Mouse (Mus musculus) urinary bladder, postnatal 36 days (tissue): Measurements from ENCODE around the gene Otud7b.

Experiments
- DNase-seq, 2 experiments: peaks; one replicate each; pipeline ENCODE4 v3.0.0; 2022; ENCODE audit warnings: low spot score in 2 of 2, mixed read lengths in 1 of 2

The Otud7b gene

DNA sequence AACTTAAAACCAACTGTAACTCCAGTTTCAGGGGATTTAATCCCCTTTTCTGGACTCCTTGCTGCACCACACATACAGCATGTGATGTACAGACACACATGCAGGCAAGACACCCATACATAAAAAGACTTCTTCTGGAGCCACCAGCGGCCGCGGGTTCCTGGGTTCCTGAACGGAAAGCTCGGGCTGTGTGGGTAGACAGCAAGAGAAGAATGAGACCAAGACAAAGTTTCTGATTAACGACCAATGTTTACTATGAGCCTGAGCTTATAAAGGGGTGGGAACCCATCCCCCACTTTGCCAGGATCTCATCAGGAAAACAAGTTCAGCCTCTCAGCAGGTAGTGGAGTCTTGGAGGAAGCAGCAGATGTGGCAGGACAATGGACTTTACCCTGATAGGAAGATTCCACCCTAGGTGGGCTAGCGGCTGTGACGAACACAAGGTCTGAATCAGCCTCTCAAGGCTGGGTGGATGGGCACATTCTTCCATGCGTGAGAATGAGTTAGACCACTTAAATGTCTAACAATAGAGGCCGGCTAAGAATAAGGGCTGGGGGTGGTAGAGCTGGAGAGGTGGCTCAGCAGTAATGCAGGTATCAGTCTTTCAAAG lies 20.1 kb upstream of the Otud7b start:
- no peak for DNase-seq

DNA sequence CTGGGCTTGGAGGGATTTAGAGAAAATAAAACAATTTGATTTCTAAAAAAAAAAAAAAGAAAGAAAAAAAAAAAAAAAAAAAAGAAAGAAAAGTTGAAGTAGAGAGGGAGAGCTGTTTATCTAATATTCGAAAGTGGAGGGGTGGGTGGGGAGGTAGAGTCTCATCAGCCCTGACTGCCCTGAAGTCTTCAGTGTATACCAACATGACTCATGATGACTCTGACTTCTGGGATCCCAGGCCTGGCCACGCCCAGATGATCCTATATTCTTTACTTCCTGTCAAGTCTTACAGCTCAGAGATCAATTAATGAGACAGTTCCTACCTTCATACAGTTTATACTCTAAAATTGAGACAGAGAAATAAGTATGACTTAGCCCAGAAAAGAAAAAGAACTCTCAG lies 17.1 kb upstream of the Otud7b start:
- no peak for DNase-seq

DNA sequence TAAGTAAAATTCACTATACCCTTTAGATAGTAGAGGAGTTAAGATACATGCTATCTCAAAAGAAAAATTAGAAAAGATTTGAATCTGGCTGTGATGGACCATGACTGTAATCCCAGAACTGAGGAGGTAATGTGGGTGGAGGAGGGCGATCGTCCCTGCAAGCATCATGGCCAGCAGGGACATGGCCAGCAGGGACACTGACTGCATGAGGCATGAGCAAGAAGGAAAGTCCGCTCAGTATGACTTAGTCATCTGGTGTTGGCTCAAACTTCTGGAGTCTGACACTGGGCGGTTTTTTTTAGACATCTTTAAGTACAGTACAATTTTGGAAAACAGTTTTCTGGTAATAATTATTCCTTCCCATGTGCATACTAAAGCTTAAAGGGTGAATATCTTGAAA lies 16.5 kb upstream of the Otud7b start:
- DNase-seq, result no peak

DNA sequence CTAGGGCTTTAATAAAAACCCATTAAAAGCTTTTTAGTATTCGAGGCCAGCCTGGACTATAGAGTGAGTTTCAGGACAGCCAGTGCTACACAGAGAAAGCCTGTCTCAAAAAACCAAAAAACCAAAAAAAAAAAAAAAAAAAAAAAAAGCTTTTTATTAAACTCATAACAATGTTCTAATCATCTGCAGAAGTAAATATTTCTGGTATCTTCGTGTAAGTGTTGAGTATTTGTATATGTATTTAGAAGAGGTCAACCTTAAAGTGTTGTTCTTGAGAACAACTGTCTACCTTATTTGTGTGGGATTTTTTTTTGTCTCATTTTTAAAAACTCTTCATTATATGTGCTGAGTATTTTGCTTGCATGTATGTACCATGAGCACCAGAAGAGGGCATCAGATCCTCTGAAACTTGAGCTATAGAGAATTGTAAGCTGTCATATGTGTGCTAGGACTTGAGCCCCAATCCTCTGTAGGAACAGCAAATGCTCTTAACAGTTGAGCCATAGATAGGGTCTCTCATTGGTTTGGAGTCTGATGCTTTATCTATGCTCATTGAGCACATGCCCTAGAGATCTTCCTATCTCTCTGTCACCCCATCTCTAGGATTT lies 14.3 kb upstream of the Otud7b start:
- DNase-seq, result no peak

DNA sequence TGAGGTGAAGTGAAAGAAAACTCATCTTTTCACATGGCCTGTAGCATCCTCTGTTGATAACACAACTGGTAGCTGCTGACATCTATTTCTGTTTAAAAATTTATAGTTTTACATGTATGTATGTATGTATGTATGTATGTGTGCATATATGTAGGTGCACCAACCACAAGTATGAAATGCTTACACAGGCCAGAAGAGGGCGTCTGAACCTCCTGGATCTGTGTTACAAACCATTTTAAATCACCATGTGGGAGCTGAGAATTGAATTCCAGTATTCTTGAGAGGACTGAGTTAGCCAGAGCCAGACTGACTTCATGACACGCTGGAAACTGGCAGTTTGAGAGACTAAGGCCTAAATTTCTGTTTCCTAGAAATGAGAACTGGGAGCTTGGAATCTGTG lies 13.2 kb upstream of the Otud7b start:
- no peak for DNase-seq

DNA sequence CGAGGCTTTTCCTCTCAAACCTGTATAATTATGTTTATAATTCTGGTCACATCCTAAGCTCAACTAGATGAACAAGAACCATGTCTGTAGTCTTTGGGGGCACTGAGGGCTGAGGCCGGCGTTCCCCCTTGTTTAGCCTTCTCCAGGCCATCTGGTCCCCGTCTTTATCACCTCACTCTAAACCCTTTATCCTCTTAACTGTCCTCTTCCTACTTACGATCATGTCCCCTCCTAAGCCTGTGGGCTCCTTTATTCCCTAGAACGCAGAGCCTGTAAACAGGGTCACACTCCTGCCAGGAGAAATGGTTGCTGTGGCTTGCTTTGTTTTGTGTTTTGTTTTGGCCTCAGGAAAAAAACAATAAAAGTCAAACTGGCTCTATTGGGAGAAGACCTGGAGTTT lies 12.4 kb upstream of the Otud7b start:
- no peak for DNase-seq

DNA sequence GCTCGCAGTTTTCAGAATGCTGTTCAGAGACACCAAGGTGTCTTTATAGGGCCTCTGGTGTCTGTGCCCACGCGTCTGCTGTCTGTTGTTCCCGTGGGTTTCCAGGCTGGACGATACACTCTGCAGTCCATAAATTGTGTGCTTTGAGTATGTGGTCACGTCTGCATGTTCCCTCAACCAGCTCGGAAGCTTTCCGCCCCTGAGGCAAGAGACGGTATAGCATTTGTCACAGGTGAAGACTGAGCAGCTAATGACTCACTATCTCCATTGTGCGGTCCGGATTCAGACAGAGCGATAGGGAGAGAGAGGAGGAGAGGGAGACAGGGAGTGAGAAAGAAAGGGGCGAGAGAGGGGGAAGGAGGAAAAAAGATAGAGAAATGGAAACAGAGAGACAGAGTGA lies 10.8 kb upstream of the Otud7b start:
- no peak for DNase-seq

DNA sequence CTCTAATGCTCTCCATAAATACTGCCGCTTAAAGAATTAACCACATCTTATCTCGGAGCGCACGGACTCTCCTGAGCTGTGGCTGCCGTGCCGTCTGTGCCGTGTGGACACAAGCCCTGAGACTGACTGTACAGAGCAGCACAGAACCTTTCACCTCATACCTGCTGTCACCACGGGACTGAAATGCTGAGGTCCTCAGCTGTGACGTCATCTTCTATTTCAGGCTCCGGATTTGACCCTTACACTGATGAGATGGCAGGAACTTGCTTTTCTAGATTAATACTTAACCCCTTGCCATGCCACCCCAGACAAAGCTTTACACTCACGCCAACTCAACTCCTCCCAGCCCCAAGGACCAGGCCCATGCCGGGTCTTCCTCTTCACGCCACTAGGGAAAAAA lies 10.1 kb upstream of the Otud7b start:
- DNase-seq, result peak in 1 of 2 experiments; percentile 10

DNA sequence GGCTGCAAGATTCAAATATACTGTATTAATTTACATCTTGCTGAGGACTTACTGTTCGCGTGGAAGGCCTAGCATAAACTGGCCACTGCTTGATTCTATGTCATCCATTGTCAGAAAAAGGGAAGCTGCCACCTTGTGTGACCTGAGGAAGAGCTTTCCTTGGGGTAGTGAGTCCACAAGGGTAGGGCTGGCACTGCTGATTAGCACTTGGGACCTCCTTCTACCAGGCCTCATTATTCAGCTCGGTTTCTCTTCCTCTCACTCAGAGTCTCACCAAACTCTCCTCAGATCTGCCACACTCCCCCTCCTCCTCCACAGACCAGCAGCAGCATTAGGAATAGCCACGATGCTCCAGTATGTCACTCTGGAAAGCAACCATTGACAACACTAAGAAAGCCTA lies 6.2 kb upstream of the Otud7b start:
- DNase-seq, result no peak

DNA sequence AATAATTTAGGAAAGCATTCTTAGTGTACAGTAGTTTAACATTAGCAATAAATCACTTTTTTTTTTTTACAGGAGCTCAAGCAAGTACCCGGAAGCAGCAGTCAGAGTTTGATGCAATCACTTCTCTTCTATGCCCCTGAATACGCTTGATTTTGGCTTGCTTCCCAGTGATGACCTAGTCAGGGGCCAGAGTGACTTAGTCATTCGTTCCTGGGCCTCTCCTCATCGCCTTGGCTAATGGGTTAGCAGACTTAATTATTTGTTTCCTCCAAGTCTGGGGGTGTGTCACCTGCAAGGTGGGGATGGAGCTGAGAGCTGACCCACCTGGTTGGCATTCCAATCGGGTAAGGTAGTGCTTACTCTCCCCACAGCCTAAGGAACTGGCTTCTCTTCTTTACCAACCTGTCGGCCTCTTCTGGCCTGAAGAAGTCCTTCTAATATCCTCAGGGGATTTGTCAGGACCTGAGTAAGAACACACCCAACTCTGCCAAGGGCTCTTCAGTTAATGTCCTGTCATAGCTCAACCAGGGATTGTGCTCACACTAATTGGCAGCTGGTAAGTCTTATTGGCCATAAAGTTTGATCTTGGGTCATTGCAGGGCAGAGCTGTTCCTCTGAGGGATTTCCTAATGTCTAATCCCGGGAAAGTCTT lies 5.6 kb upstream of the Otud7b start:
- DNase-seq, result peak; percentile 75 to 80

DNA sequence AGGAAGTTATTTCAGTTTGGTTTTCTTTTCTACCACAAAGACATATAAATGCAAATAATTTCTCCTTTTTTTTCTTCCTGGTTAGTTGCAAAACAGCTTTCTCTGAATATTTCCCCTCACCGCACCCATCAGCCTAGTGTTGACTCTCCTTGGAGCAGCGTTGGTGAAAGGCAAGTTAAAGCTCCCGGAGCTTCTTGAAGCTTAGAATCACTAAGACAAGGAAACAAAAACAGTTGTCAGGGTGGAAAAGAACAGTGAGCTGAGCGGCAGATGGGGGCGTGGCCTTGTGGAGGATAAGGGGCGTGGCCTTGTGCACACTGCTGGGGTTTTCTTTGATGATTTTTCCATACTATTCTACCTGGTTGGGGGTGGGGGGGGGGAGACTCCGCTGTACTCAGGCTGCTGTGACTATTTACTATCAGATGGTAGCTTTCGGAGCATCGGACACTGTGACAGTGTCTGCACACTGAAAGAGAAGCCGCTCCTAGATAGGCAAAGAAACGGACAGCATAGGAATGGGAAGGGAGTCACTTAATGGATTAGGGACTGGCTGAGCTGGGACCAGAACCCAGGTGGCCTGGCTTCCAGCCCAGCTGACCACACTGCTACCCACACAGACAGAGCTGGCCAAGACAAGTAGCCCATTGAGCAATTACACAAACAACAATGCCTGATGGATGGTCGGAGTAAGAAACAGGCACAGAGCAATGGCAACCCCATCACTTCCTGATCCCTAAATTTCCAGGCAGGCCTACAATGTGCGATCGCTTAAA lies 2.0 kb upstream of the Otud7b start:
- peak in 1 of 2 experiments; percentile 29 for DNase-seq

DNA sequence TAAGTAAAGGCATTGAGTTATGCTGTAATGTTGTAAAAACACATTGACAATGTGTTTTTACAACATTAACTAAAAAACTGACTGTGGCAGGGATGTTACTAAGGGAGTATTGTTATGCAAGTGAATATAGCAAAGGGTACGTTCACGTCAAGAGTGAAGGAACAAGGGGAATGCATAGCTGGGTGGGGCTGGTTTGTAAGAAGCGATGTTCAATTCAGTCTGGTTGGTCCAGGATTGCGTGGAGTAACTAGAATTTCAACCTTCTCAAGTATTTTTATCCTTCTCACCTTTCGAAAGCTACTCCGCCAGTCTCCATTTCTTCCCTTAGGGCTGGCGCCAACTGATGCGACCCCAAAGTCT lies 446 bp upstream of the Otud7b start:
- DNase-seq, result no peak

DNA sequence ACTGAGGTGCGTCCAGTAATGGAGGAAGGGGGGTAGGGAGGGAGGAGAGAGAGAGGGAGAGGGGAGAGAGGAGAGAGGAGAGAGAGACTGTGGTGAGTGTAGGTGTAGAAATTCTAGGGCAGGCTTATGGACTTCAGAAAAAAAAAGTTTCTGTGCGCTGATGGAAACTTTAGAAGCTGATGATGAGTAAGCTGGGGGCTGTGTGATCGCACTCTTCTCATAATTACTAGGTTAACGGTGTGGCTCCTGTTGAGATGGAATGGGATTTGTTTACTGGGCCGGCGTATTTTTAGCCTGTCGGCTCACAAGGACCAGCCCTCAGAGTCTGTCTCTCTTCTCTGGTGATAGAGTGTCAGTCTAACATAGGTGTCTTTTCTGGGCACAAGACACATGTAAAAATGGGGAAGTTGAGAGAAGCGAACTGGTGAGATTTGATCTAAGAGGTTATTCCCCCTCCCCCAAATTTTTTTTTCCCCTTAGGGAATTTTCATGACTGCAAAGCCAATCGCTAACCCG lies 963 bp downstream of the Otud7b start:
- no peak for DNase-seq

DNA sequence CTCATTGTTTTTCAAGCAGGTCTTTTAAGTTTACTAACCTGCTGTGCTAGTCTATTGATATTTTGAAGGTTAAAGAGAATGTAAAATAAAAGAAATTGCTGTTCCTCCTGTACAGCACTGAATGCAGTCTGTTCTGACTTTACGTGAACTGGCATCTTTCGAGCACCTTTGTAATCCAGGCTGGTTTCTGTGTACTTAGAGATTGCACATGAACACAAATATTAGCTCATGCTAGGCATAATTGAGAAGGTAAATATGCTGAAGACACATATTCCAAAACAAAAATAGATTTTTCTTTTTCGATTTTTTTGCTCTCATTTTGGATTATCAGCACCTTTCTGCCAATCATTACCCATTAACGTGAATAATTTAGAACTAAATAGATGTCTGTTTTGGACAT lies 1.8 kb downstream of the Otud7b start:
- no peak for DNase-seq

DNA sequence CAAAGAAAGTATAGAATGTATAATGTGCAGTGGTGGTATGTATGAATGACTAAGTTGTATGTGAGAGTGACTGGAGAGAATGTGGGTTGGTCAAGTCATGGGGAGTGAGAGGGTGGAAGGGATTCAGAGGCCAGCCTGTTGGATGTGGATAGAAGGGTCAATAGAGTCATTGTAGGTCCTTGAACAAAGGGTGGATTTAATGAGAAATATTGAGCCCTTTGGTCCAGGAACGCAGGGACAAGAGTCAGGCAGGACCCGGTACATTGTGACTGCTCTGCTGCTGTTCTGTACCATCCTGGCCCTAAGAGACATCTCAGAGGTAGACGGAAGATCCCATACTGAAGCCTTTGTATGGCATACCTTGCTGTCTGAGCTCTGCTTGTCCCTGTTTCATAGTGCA lies 4.0 kb downstream of the Otud7b start:
- no peak for DNase-seq

DNA sequence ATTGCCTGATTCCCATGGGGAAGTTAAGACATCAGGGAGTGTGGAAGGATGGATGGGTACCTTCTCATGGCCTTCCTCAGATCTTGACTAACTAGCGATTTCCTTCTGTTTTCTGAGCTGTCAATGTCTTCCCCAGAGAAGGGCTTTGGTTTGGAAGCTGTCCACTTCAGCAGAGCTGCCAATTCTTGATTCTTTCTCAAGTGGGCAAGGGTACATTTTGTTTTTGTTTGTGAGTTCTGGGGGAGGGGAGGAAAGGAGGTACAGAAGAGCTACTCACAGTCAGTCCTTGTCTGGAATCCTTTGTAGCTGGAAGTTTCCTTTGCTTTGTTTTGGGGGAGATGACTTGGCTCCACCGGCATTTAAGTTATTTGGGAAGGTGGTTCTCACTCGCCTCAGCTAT lies 8.9 kb downstream of the Otud7b start:
- peak in 1 of 2 experiments; percentile 27 for DNase-seq

DNA sequence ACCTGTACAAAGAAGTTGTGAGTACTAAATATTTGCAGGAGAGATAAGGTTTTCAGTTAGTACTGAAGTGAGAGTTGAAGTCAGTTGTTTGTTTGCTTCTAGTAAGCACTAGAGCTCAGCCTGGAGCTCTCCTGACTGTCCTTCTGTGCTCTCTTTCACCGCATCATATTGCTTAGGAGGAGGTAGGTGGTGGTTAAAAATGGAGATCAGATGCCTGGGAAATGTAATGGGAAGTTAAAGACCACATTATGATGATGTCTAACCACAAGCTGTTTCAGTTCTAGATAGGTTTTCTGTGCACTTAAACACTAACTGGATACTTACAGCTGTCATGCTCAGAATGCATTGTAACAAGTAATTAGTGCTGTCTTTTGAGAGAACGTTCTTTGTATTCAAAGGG lies 13.8 kb downstream of the Otud7b start:
- DNase-seq, result no peak

DNA sequence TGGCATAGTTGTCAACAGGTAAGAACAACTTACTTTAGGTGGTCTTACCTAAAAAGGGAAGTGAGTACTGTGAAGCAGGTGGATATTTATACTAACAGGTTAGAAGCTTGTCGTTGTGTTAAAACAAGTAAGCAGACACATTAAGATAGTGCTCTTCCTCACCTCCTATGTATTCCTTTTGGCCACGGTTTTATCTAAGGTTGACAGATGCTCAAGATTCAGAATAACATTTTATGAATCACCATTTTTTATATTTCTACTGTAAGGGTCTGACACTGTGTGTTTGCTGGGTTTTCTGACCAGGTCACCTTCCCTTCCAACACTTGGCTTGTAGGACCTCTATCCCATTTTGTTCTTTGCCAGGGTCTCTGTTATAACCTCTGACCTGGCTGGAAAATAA lies 14.4 kb downstream of the Otud7b start:
- no peak for DNase-seq

DNA sequence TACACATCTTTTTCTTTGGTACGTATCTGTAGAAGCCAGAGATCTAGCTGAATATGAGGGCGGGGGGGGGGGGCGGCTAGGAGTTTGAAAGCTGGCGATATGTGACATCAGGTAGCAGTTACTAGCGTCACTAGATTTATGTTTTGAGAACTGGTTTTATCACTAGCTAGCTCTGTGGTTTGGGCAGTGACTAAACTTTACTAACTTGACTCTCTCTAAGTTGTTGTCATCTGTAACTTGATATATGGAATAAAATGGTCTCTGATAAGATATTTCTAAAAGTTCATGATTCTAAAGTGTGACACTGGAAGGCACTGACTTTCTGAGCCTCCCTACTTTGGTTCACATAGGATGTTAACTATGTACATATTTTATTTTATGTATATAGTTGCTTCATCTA lies 19.9 kb downstream of the Otud7b start:
- no peak for DNase-seq

DNA sequence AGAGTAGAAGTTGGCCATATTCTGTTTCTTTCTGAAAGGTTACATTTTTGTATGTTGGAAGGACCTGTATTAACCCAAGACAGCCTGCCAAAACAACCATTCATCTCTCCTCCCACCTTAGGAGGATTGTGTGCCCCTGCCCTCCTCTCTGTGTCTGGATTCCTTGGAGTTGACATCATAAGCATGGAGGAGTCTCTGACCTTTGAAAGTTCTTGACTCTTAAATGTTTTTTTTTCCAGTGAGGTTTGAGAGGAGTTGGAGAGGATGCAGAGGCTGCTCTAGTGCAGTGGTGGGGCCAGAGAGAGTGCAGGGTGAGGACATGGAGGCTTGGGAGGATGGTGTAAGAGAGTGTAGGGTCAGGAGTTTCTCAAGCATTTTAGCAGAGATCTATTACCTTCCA lies 23.8 kb downstream of the Otud7b start:
- DNase-seq, result no peak

DNA sequence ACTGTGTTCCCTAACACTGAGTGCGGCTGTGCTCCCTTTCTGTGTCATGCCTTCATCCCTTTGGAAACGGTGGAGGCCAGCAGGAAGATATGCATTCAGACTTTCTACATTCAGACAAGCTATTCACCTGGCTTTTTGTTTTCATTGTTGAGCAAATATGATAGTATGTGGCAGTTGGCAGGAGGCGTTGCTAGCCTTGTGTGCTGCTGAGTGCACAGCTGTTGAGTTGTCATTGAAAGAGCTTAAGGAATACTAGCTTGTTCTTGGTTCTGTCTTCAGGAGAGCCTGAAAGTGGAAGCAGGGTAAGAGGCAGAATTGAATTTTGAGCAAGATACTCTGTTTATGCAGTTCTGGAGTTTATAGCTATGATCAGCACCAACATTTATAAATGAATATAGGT lies 28.2 kb downstream of the Otud7b start:
- DNase-seq, result no peak

DNA sequence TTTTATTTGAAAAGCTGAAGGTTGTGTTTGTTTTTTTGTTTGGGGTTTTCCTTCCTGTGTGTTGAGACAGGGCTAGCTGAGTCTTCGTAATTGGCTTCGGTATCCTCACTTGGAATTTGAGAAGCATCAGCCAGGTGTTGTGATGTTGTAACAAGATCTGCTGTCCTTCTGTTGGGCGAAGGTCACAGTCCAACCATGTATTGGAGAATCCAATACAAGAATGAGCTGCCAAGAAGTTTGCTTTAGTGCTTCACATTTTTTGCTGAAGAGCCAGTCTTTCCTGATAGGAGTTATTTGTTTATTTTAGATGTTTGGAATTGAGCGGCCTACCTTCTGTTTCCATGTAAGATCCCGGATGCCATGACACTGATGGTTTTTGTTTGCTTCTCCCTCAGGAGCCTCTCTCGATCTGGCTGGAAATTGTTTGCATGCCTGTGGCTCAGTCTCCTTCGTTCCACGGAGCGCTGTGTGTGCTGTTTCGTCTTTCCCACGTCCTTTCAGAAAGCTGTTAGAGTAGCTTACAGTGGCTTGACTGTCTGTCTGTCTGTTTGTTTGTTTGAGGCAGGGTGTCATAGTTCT lies 29.1 kb downstream of the Otud7b start:
- no peak for DNase-seq
